Mouse (Mus musculus) brown adipose tissue, adult 24 weeks (tissue): ENCODE measurements around the gene Prss41. TPM values are rescaled to one million over a fixed set of nuclear protein-coding genes. Genes with fewer than 3 reads are reported as not detected.
"Not testable (repeated sequence)": the region's sequence is repeated elsewhere in the genome, so short reads cannot be mapped to it uniquely, and the experiment has no call there.

ENCODE experiments used
- H3K27ac ChIP-seq: fragments of 200-500 bp; replicated peaks from 2 replicates; pipeline ENCODE4 v1.5.1; 2012; ENCODE audit warnings: low read depth, mild to moderate bottlenecking, low read length
- H3K4me1 ChIP-seq: fragments of 200-500 bp; 2 replicates; pipeline ENCODE4 v1.6.1; 2012; ENCODE audit warnings: low read length, mixed read lengths; ENCODE audit not compliant: control insufficient read depth, insufficient read depth, insufficient read length
- H3K4me3 ChIP-seq: fragments of 200-500 bp; 2 replicates; pipeline ENCODE4 v1.5.1; 2012; ENCODE audit warnings: low read depth, mild to moderate bottlenecking, low read length, moderate library complexity; ENCODE audit not compliant: insufficient read depth
- polyA plus RNA-seq: library from polyadenylated mRNA; stranded (reverse); fragments of >200 nt; gene quantifications from 2 replicates; pipeline ENCODE4 v1.2.4, GENCODE M21; 2012; ENCODE audit not compliant: missing spikeins, insufficient read depth, insufficient read length

Prss41 gene
- not detected in 2 replicates for polyA plus RNA-seq

- H3K4me1 ChIP-seq = no peaks in the 10 kb centered on the region
- H3K27ac ChIP-seq = no peak within 1 kb of the TSS
- no peak within 1 kb of the TSS for H3K4me3 ChIP-seq
Measured at GRCm38 (mm10) chr17:23843812-23844273, at the start of gene Prss41, which contains the start of gene Prss32. Gene Prss41 (minus strand): TSS chr17:23844172. Gene Prss32 (plus strand): TSS chr17:23843855.

DNA sequence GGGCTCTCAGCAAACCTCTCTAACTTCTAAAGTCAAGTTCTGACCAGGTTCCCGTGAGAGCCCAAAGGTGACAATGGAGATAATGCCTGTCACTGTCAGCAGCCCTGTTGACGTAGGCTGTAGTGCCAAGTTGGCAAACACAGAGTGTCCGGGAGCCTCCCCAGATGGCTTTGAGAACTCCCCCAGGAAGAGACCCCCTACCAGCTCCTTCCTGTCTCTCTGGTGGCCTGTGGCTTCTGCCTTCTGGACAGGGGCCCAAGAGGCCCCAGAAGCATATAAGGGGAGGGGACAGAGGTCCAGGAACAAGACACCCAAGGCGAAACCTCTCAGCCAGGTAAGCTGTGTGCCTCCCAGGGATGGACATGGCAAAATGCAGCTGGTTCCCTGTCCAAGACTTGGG, 36.6 kb upstream of the Prss41 start, which contains the start of the genes Dcpp1 and Dcpp2:
Dcpp1 (plus strand) TSS at position 301 of the 400 bp plus-strand sequence.
Dcpp2 (plus strand) TSS at position 305 of the 400 bp plus-strand sequence.
- H3K4me1 ChIP-seq, H3K4me3 ChIP-seq, H3K27ac ChIP-seq: not testable (repeated sequence)

DNA sequence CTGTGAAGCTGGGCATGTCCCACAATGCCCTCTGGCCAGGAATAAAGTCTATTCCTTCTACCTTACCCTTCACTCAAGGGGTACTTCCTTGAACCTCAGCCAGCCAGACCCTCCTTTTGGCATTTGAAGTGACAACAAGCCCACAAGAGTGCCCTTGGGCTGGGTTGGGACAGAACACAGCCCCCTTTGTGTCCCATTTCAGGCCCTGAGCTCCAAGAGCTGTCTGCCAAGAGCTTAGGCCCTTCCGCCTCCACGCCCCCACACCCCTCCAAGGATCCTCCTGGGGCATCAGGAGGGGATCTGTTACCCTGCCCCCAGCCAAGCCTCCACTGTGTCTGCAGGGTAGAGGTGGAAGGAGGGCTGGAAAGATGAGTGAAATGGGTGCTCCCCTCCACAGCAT, 33.2 kb upstream of the Prss41 start:
- Histone ChIP-seq H3K4me3 (no peak overlapping the region), H3K27ac (no peak overlapping the region), H3K4me1 (no peaks in the 10 kb centered on the region)

DNA sequence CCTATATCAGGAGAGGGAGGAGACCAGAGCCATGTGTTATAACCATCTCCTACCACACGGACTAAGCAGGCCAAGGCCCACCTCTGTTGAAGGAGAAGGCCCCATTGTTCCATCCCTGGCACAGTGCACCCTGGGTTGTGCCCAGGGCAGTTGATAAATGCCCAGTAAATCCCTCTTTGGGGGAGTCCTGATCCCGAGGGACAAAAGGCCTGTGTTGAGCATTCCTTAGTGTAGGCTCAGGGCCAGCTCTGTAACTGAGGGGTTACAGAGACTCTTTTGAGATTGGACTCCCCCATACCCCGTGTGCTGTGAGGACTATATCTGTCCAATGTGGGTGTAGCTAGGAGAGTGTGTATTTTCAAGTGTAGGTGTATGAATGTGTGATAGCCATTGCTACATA, 32.8 kb upstream of the Prss41 start:
- Histone ChIP-seq H3K4me3 (no peak overlapping the region), H3K27ac (no peak overlapping the region)

GRCm38 (mm10) chr17:23873884-23874856, 30.2 kb upstream of the Prss41 start:
- H3K4me3 ChIP-seq = no peak overlapping the region
- no peak overlapping the region for H3K27ac ChIP-seq
- no peaks in the 10 kb centered on the region for H3K4me1 ChIP-seq

More for the DNA sequence above, 32.8 kb upstream of the Prss41 start:
- H3K4me1 ChIP-seq = no peaks in the 10 kb centered on the region

- H3K27ac ChIP-seq = no peak overlapping the region
- H3K4me3 ChIP-seq = no peak overlapping the region
- no peaks in the 10 kb centered on the region for H3K4me1 ChIP-seq
Measured at GRCm38 (mm10) chr17:23868513-23868912, 24.5 kb upstream of the Prss41 start.

GRCm38 (mm10) chr17:23867756-23868155, 23.8 kb upstream of the Prss41 start, which contains the start of gene Prss21:
Gene Prss21 (plus strand): TSS chr17:23868056.
- Histone ChIP-seq H3K4me3 (no peak within 1 kb of the TSS), H3K27ac (no peak within 1 kb of the TSS), H3K4me1 (no peaks in the 10 kb centered on the region)

GRCm38 (mm10) chr17:23862926-23863325, 19.0 kb upstream of the Prss41 start:
- no peak overlapping the region for H3K27ac ChIP-seq
- H3K4me1 ChIP-seq = no peaks in the 10 kb centered on the region
- no peak overlapping the region for H3K4me3 ChIP-seq

- Histone ChIP-seq H3K4me1 (no peaks in the 10 kb centered on the region), H3K27ac (no peak overlapping the region), H3K4me3 (no peak overlapping the region)
Measured at GRCm38 (mm10) chr17:23857913-23858312, 13.9 kb upstream of the Prss41 start.

GRCm38 (mm10) chr17:23857193-23857592, 13.2 kb upstream of the Prss41 start:
- Histone ChIP-seq H3K4me1 (no peaks in the 10 kb centered on the region), H3K27ac (no peak overlapping the region), H3K4me3 (no peak overlapping the region)

GRCm38 (mm10) chr17:23854229-23854765, 10.3 kb upstream of the Prss41 start:
- Histone ChIP-seq H3K4me1 (no peaks in the 10 kb centered on the region), H3K27ac (no peak overlapping the region), H3K4me3 (no peak overlapping the region)

DNA sequence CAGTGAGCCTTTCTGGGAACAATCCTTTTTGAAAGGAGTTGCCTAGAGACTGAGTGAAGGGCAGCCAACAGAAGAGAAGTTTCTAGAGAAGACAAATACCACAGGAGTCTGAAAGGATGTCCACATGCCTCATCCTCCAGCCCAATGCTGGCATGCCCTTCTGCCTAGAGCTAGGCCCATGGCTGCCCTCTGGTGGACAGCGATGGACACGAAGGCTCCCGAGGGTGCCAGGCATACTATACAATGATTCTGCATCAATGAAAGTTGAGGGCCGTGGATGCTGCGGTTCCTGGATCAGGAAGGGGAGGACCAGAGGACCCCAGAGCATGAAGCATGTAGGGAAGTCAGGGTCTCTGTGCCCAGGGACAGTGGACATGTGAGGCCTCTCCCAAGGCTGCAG, 9.3 kb upstream of the Prss41 start:
- Histone ChIP-seq H3K4me1 (no peaks in the 10 kb centered on the region), H3K27ac (no peak overlapping the region), H3K4me3 (no peak overlapping the region)

- H3K4me1 ChIP-seq = no peaks in the 10 kb centered on the region
- H3K4me3 ChIP-seq = no peak overlapping the region
- H3K27ac ChIP-seq = no peak overlapping the region
Measured at GRCm38 (mm10) chr17:23850853-23851749, 7.1 kb upstream of the Prss41 start.

GRCm38 (mm10) chr17:23850028-23850427, 6.1 kb upstream of the Prss41 start:
- H3K27ac ChIP-seq = no peak overlapping the region
- no peaks in the 10 kb centered on the region for H3K4me1 ChIP-seq
- H3K4me3 ChIP-seq = no peak overlapping the region
